Mouse (Mus musculus) bone marrow macrophage, adult 2 months (primary cell): ENCODE measurements around the gene B4galnt2. TPM values are rescaled to one million over a fixed set of nuclear protein-coding genes. Genes with fewer than 3 reads are reported as not detected.

Experiments used
- H3K27ac ChIP-seq: 2 replicates; pipeline ENCODE4 v1.5.1; 2012; ENCODE audit warnings: low read depth, low read length; ENCODE audit not compliant: insufficient read depth
- H3K4me1 ChIP-seq: 2 replicates; pipeline ENCODE4 v1.6.1; 2012; ENCODE audit warnings: low read length; ENCODE audit not compliant: control insufficient read depth, insufficient read depth
- H3K4me3 ChIP-seq: 2 replicates; pipeline ENCODE4 v1.5.1; 2012; ENCODE audit warnings: mild to moderate bottlenecking, low read length, moderate library complexity; ENCODE audit not compliant: insufficient read depth
- CTCF ChIP-seq: IDR thresholded peaks from 2 replicates; pipeline ENCODE4 v1.5.1; 2012; ENCODE audit warnings: low read depth, mild to moderate bottlenecking, low read length, moderate library complexity
- POLR2A ChIP-seq: IDR thresholded peaks from 2 replicates; pipeline ENCODE4 v1.6.1; 2012; ENCODE audit warnings: mild to moderate bottlenecking, low read depth, low read length, borderline replicate concordance
- polyA plus RNA-seq: library from polyadenylated mRNA; stranded (reverse); fragments of >200 nt; gene quantifications from 2 replicates; pipeline ENCODE4 v1.2.4, GENCODE M21; 2012; ENCODE audit not compliant: missing spikeins, insufficient read depth, insufficient read length

Gene B4galnt2
- polyA plus RNA-seq, 1 experiment = 0.64 TPM

- no peak overlapping the region for H3K4me3 ChIP-seq
- TF ChIP-seq CTCF = peak; percentile 59
- TF ChIP-seq POLR2A = no peak
- H3K4me1 ChIP-seq = peaks cover 15% of the 10 kb centered on the region
- H3K27ac ChIP-seq = no peak overlapping the region
Measured at GRCm38 (mm10) chr11:95827464-95828085, 87.1 kb downstream of the B4galnt2 start.

- H3K4me1 ChIP-seq = peaks cover 15% of the 10 kb centered on the region
- TF ChIP-seq CTCF (no peak), POLR2A (no peak)
- H3K27ac ChIP-seq = no peak overlapping the region
- no peak overlapping the region for H3K4me3 ChIP-seq
Measured at GRCm38 (mm10) chr11:95827168-95827447, 87.6 kb downstream of the B4galnt2 start.

- no peak overlapping the region for H3K4me3 ChIP-seq
- TF ChIP-seq POLR2A (no peak), CTCF (no peak)
Measured at GRCm38 (mm10) chr11:95826317-95827167, 88.1 kb downstream of the B4galnt2 start.

GRCm38 (mm10) chr11:95825625-95826024 is 89.1 kb downstream of the B4galnt2 start:
- Histone ChIP-seq H3K4me3 (no peak overlapping the region), H3K4me1 (peaks cover 12% of the 10 kb centered on the region), H3K27ac (no peak overlapping the region)
- TF ChIP-seq POLR2A (no peak), CTCF (no peak)

More at GRCm38 (mm10) chr11:95826317-95827167, 88.1 kb downstream of the B4galnt2 start:
- peaks cover 15% of the 10 kb centered on the region for H3K4me1 ChIP-seq
- H3K27ac ChIP-seq = no peak overlapping the region

- H3K4me1 ChIP-seq = peaks cover 12% of the 10 kb centered on the region
- TF ChIP-seq CTCF = no peak
- no peak for TF ChIP-seq POLR2A
- peak overlapping the region; percentile 65 for H3K4me3 ChIP-seq
- H3K27ac ChIP-seq = no peak overlapping the region
Measured at GRCm38 (mm10) chr11:95824877-95825243, 89.8 kb downstream of the B4galnt2 start.

GRCm38 (mm10) chr11:95824071-95824876 is 90.4 kb downstream of the B4galnt2 start, which contains the start of gene Phospho1:
TSS of gene Phospho1 (plus strand) at chr11:95824499.
- TF ChIP-seq POLR2A (no peak), CTCF (no peak)
- no peak within 1 kb of the TSS for H3K27ac ChIP-seq
- peak within 1 kb of the TSS; percentile 78 for H3K4me3 ChIP-seq
- peaks cover 12% of the 10 kb centered on the region for H3K4me1 ChIP-seq

GRCm38 (mm10) chr11:95822437-95822836 is 92.3 kb downstream of the B4galnt2 start:
- no peak overlapping the region for H3K4me3 ChIP-seq
- H3K4me1 ChIP-seq = peaks cover 7% of the 10 kb centered on the region
- H3K27ac ChIP-seq = no peak overlapping the region
- no peak for TF ChIP-seq CTCF
- TF ChIP-seq POLR2A = no peak

GRCm38 (mm10) chr11:95821511-95821910 is 93.2 kb downstream of the B4galnt2 start:
- Histone ChIP-seq H3K4me1 (no peaks in the 10 kb centered on the region), H3K4me3 (no peak overlapping the region), H3K27ac (no peak overlapping the region)
- TF ChIP-seq POLR2A (no peak), CTCF (no peak)

- Histone ChIP-seq H3K4me1 (no peaks in the 10 kb centered on the region), H3K27ac (no peak overlapping the region), H3K4me3 (no peak overlapping the region)
- TF ChIP-seq POLR2A = no peak
- no peak for TF ChIP-seq CTCF
Measured at GRCm38 (mm10) chr11:95819138-95819537, 95.6 kb downstream of the B4galnt2 start.

Other genes starting within 250 kb of the B4galnt2 start
- 54.8 and 59.1 TPM in 2 replicates for gene Phb, start 247.9 kb downstream of the B4galnt2 start, polyA plus RNA-seq
- 47.7 and 51.5 TPM in 2 replicates for gene Zfp652, start 202.2 kb downstream of the B4galnt2 start, polyA plus RNA-seq
- 1.6 and 2.1 TPM in 2 replicates for gene B130006D01Rik, start 191.3 kb downstream of the B4galnt2 start, polyA plus RNA-seq
- gene Phospho1, start 90.4 kb downstream of the B4galnt2 start, polyA plus RNA-seq = 7.4 and 9.4 TPM in 2 replicates
- 167 and 176 TPM in 2 replicates for gene Gngt2, start 77.7 kb downstream of the B4galnt2 start, polyA plus RNA-seq
- 51.7 and 60.6 TPM in 2 replicates for gene Abi3, start 72.4 kb downstream of the B4galnt2 start, polyA plus RNA-seq
- not detected in 2 replicates for gene Igf2bp1, start 91.0 kb upstream of the B4galnt2 start, polyA plus RNA-seq
- not detected in 2 replicates for gene Gip, start 109.7 kb upstream of the B4galnt2 start, polyA plus RNA-seq
- gene Snf8, start 120.0 kb upstream of the B4galnt2 start, polyA plus RNA-seq = 81.3 and 91.8 TPM in 2 replicates
- 37.6 and 43.6 TPM in 2 replicates for gene Ube2z, start 150.5 kb upstream of the B4galnt2 start, polyA plus RNA-seq
- 101 and 118 TPM in 2 replicates for gene Atp5g1, start 160.8 kb upstream of the B4galnt2 start, polyA plus RNA-seq
- gene Calcoco2, start 197.1 kb upstream of the B4galnt2 start, polyA plus RNA-seq = not detected in 2 replicates
- not detected in 2 replicates for gene Ttll6, start 218.9 kb upstream of the B4galnt2 start, polyA plus RNA-seq